Mouse (Mus musculus): Measurements from ENCODE around the gene Mif4gd.
"Not testable (repeated sequence)": the region's sequence is repeated elsewhere in the genome, so short reads cannot be mapped to it uniquely, and the experiment has no call there.

Gene Mif4gd

DNA sequence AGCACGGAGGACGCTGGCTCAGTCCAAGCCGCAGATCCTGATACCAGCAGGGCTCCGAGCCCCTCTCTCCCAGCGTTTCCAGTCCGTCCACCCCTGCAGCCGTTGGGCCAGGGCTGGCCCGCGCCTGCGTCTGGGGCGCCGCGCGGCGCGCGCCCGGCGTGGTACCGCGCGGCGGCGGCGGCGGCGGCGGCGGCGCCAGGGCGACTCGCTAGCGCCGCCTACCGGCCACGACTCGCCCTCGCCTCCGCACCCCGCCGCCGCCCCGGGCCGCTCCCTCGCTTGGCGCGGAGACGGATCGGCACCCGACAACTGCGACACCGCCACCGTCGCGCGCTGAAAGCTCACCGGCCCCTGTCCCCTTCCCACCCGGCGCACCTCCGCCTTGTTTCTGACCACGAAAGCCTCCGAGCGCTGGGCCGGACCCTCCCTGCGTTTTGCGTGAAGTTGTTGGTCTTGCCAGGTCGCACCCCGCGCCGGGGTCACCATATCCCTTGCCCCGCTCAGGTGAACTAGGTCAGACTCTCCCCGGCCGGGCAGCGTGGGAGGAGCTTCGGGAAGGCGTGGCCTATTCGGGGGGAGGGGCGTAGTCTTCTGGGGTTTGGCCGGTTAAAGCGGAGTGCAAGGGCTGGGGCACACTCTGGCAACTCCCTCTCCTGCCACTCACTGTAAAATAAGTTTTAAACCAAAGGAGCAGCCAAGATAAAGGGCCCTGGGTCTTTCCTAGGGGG, at the start of gene Mif4gd:
Mif4gd (minus strand) TSS at position 560 of the 728 bp plus-strand sequence.
- peak; percentile 87 for DNase-seq (ENCODE audit: low spot score)

DNA sequence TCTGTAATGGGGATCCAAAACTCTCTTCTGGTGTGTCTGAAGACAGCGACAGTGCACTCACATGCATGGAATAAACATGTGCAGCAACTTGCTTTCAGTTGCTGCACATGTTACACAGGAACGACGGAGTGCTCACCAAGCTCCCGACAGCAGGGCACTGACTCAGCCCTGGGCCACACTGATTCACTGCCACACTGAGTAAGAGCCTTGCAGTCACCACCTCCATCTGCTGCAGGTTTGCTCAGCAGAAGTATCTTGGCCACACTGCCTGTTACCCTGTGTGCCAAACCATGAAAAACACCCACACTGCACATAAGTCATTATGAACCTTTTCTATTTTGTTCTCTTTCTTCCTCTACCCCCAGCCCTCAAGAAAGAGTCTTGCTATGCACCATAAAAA, 47.6 kb upstream of the Mif4gd start:
- peak; percentile 58 for DNase-seq (ENCODE audit: low spot score)

DNA sequence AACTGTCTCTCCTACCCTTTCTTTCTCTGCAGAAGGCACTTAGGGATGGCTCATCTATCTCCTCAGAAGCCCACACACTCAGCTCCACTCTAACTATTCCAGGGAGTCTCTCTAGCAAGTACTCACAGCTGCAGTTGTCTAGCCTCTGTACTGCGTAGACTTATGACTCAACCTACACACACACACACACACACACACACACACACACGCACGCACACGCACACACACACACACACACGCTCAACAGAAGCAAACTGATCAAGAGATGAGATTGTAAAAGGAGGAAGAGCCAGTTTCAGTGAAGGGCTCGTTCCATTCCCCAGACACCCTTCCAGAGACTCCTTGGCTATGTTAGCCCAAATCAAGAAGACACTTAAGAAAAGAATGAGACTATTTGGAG, 45.8 kb upstream of the Mif4gd start:
- DNase-seq (ENCODE audit: low spot score): no peak

DNA sequence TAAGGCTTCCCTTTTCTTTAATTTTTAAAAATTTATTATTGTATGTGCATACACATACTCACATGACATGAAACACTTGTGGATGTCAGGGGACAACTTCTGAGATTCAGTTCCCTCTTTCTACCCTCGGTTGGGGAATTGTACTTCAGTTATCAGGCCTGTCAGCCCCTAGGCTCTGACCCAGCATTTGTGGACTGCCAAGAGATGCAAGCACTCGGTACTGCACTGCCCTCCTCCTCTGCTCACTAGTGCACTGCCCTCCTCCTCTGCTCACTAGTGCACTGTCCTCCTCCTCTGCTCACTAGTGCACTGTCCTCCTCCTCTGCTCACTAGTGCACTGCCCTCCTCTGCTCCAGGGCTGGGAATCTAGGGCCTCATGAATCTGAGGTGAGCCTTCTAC, 41.4 kb upstream of the Mif4gd start:
- DNase-seq (ENCODE audit: low spot score): no peak

DNA sequence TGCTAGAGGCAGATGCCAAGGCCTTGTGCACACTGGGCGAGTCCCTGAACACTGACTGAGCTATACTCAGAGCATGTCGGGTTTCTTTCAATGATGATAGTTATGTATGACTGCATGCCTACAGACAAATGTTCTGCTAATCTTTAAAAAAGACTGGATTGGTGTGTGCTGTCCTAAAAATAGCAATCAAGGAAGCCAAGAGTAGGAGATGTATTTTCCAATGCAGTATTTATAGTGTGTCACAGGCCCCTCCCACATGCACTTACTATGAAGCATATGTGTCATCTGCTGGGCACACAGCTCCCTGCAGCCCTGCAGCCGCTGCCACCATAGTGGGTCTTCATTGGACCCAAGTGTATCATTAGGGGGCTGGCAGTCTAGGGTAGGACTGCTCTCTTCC, 40.4 kb upstream of the Mif4gd start:
- no peak for DNase-seq (ENCODE audit: low spot score)

DNA sequence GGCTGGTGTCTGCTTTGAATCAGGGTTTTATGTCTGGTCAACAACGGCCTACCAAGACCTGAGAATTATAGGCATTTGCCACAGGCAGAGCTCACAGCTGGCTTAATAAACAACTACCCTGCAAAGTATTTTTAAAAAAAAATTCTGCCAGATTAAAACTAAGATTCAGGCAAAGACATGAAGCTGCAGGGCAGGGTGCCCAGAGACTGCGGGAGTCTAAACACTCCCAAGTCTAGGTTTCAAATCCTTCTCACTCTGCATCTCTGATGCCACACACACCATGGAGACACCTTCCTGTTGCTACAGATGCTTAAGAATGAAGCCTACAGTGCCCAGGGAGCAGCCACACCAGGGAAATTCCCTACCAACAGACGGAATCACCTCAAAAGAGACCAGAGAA, 38.9 kb upstream of the Mif4gd start:
- DNase-seq (ENCODE audit: low spot score): no peak

DNA sequence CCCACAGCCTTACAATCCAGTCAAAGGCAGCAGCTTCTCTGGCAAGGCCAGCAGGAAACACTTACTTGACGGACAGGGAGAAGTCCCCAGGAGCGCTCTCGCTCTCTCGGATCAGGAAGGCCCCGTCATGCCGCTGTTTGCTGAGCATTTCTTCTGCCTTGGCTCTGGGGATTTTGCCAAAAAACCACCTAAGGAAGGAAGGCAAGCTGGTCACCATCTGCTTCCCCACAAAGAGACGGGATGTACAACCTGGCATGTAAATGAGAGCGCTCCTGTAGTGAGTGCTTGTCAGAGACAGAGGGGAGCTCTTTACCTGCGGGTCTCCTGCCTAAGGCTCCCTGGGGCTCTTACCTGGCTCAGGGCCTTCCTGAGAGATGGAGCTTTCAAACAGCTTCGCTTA, 36.9 kb upstream of the Mif4gd start:
- peak; percentile 63 for DNase-seq (ENCODE audit: low spot score)

DNA sequence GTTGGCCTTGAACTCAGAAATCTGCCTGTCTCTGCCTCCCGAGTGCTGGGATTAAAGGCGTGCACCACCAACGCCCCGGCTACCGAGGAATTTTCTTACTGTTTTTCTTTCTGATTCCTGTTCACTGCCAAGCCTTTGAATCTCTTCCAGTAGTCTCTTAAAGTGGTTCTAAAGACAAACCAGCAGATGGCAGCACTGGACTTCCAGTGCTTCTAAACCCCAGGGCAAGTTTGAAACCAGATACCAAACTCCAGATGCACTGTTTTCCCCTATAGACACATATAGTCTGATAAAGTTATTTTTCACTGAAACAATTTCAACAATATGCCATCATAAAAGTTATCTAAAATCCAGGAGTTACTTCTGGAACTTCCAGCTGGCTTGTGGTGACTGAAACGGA, 34.7 kb upstream of the Mif4gd start:
- peak; percentile 73 for DNase-seq (ENCODE audit: low spot score)

DNA sequence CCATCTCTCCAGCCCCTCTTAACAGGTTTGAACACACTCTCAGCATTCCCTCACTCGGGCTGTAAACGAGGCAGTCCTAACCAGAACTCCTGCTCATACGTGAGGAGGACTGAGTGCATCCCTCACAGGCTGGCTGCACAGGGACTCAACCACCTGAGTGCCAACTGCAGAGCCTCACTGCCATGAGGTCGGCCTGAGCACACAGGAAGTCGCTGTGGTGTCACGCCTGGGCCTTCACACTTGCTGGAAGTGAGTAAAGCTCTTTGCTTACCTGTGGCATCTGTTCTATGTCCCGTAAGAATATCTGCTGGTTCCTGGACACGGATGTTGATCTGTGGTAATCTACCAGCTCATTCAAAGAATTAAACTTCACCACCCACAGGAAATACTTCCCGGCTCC, 33.7 kb upstream of the Mif4gd start:
- no peak for DNase-seq (ENCODE audit: low spot score)

DNA sequence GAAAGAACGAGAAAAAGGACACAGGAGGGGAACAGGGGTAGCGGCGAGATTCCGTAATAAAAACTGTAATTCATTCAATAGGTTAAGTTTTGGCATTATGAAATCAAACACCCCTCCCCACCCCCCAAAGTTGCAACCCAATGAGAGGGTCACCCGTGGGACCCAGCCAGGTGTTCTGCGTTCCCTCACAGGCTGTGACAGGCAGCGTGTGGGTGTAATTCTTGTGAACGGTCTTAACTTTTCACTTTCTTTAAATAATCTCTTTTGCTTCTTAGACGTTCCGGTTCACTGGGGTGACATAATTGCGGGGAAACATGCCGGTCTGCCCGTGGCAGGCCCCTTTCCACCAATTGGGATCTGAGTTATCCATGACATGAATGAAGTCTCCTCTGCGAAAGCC, 32.7 kb upstream of the Mif4gd start:
- not testable (repeated sequence) for DNase-seq (ENCODE audit: low spot score)

DNA sequence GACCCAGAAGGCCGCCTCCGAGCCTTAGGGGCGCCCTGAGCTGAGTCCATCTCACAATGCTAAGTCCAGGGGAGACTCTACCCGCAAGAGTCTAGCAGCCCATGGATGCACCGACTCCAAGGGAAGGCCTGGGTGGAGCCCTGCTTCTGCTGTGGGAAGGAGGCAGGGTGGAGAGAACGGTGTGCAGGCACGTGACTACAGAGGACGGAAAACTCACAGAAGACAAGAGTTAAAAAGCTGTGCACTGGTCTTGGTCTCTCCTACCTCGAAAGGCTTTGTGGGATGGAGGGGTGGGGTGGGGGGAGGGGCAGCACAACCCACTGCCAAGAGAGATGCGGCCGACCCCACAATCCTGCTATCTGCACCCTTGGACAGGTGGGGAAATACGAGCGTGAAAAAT, 31.5 kb upstream of the Mif4gd start:
- DNase-seq (ENCODE audit: low spot score): no peak

DNA sequence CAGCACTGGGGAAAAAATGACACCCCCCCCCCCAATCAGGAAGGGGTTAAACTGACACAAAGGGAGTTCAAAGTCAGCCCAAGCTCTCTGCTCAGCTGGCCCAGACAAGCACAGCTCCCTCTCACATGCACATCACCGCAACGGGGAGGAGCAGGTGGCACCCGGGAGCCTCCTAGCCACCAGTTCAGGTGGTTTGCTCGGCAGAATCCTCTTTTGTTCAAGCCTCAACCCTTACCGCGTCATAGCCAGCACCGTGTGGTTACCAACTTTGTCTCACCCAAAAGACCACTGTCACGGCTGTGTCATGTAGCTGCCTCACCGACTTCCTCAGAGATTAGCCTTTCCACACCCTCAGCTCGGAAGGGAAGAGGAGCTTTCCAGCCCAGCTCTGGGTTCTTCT, 30.5 kb upstream of the Mif4gd start:
- DNase-seq (ENCODE audit: low spot score): no peak

DNA sequence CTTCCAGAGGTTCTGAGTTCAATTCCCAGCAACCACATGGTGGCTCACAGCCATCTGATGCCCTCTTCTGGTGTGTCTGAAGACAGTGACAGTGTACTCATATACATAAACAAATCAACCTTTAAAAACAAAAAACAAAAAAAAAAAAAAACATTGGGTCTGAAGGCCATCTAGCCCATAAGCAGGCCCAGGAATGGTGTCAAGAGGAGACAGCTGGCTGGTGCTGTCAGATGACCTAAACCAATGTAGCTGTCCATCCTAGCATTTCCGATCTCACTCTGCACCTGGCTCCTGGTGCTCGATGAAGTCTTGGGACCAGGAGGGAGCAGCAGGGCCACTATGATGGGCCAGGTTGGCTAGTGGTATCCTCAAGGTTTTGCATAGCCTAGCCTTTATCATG, 29.9 kb upstream of the Mif4gd start:
- DNase-seq (ENCODE audit: low spot score): no peak

DNA sequence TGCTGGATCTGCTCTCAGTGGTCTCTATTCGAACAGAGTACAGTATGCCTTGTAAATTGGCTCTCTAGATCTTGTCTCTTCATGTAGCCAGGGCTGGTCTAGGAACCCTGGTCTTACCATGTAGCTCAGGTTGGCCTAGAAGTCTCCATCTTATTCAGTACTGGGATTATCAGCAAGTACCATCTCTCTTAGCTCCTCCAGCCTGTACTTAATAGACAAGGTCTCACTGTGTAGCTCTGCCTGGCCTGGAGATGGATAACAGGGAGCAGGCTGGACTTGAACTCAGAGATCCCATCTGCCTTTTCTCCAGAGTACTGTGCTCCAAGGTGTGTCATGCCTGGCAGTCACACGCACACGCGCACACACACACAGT, 28.9 kb upstream of the Mif4gd start:
- no peak for DNase-seq (ENCODE audit: low spot score)

DNA sequence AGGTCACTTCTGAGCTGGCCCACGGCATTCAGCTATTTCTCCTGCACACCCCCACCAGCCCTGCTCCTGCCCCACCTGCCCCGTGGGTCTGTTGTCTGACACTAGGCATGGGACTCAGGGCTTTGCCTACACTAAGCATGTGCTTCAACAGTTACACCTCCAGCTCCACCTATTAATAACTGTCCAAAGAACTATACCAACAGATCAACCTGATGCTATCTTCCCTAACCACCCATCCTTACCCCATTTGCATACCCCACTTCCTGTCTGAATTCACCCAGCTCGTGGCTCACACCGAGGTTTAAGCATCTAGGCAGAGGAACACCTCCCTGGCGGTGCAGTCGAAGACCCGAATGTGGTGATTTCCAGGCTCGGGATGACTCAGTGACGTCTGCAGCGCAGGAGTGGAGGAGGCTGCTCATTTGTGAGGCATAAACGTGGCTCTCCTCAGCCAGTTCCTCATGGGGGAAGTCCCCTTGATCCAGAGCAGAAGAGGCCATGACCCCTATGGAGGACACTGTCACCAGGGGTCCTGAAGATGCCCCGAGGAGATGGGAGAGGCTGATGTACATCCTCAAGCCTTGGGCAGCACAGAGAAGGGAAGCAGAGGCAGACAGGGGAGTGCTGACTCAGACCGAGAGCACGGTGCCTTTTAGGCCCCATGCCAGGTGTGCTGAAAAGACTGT, 28.4 kb upstream of the Mif4gd start:
- no peak for DNase-seq (ENCODE audit: low spot score)

DNA sequence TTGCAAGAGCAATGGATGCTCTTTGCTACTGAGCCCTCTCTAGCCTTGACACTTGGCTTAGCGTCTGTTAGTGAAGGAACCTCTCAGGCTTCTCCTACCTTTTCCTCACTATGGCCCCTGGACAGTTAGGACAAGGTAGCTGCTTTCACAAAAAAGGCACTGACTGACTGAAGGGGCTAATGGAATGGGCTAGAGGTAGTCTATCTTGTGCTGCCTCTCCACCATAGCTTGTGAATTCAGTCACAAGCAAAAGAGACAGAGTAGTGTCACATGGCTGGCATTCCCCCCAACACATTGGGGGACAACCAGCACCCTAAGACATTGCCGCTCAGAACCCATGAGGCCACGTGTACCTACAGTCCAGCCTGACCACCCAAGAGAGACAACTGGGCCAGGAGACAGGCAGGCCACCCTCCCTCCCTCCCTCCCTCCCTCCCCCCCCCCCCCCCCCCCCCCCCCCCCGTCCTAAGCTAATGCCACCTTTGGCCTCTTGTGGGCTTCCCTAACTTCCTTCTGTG, 27.6 kb upstream of the Mif4gd start:
- no peak for DNase-seq (ENCODE audit: low spot score)

DNA sequence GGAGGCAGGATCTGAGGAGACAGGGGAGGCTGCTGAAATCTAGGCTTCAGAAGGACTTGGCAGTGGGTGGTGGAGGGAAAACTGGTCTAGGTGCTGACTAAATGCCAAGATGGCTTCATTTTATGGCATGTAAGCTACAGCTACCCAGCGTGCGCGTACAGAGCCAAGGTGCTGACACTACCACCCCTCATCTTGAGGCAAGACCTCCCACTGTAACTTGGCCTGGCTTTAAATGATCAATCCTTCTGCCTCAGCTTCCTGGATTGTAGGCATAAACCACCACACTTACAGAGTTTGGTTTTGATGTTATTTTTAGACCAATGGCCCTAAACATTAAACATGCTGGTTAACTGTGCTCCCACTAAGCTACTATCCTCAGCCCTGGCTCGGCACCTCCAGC, 26.8 kb upstream of the Mif4gd start:
- DNase-seq (ENCODE audit: low spot score): no peak

DNA sequence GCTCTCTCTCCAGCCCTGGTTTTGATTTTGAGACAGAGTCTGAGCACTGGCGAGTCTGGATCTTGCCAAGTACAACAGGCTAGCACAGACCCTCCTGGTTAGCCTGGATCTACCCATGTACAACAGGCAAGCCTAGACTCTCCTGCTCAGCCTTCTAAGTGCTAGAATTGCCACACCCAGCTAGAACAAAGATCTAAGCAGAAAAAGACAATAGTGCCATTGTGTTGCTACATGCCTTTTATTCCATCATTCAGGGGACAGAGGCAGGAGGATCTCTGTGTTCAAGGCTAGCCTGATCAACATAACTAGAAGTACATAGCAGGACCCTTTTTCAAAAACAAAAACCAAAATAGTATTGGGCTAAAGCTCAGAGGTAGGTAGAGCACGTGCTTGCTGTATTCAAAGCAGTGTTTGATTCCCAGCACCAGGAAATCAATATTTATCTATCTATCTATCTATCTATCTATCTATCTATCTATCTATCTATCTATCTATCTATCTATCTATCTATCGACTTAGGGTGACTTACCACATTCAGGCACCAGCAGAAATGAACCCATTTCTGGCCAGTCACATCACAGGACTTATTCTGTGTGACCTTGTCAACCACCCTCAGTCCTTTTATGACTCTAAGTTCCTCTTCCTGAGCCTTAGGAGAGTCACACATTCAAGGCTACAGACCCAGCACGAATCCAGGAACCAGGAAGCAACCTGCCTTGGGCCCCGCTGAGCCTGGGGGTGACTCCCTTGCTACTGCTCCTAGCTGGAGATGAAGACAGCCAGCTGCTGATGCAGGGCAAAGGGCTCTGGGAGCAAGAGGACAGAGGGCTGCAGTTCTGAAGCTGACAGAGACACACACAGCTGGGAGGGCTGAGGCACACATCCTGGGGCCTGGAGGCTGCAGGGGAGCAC, 26.0 kb upstream of the Mif4gd start:
- no peak for DNase-seq (ENCODE audit: low spot score)

DNA sequence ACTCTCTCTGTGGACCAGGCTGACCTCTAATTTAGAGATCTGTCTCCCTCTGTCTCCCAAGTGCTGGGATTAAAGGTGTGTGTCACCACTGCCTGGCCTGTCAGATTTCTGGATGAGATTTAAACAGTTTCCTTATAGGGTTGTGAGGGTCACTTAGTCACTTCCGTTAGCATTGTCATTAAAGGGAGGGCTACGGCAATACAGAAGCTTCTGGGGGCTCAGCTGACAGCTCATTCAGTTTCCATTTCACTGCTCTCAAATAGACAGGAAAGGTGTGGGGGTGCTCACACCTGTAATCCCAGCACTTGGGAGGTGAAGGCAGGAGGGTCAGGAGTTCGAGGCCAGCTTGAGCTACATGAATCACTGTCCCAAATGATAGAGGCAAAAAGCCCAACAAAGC, 24.2 kb upstream of the Mif4gd start:
- DNase-seq (ENCODE audit: low spot score): no peak

DNA sequence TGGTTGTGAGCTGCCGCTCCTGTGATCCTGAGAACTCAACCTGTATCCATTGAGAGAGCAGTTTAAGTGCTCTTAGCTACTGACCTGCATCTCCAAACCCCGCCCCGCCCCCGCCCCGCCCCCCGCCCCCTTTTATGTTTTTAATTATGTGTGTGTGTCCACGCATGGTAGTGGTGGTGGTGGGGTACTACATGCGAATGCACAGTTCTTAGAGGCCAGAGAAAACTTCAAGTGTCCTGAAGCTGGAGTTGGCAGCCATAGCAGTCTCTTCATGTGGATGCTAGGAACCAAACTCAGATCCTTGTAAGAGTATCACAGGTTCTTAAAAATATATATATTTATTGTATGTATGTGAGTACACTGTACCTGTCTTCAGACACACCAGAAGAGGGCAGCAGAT, 22.7 kb upstream of the Mif4gd start:
- no peak for DNase-seq (ENCODE audit: low spot score)

DNA sequence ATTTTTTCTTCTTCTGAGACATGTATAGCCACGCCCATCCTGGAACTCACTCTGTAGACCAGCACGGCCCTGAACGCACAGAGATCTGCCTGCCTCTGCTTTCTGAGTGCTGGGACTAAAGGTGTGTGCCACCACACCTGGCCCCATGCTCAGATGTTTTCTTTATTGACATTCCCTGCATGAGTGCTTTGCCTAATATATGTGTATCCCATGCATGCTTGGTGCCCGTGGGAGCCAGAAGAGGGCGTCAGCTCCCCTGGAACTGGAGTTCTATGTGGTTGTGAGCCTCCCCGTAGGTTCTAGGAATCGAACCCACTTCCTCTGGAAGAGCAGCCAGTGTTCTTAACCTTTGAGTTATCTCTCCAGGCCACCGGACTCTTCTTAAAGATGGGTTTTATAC, 22.3 kb upstream of the Mif4gd start:
- no peak for DNase-seq (ENCODE audit: low spot score)

DNA sequence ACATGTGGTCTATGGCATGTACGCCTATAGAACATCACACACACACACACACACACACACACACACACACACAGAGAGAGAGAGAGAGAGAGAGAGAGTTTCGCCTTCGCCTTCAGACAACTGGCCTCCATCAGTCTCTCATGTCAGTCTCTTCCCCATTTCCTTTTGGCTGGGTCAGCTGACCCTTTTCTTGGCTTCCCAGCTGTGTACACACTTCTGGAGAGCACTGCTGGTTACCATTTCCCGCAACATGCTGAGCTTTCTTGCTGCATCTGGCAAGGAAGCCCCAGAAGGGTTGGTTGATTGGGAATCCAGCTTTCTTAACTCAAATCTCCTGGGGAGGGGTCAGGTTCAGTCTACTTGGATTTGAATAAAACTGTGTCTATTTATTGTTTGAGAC, 21.3 kb upstream of the Mif4gd start:
- DNase-seq (ENCODE audit: low spot score): no peak

DNA sequence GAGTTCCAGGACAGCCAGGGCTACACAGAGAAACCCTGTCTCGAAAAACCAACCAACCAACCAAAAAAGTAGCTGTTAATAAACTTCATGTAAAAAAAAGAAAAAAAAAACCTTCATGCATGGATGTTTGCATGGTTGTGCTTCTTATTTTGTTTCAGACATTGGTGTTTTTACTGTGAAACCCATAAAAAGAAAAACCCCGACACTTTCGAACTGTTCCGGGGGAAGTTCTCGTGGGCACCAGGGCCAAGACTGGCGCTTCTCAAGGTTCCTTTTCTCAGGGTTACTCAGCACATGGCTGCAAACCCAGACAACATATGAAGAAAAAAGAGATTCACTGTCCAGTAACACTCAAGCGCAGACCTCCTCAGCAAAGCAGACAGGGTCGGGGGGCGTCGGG, 20.1 kb upstream of the Mif4gd start:
- no peak for DNase-seq (ENCODE audit: low spot score)
